Mouse (Mus musculus) G1E-ER4 (cell line): ENCODE data around the gene Coq10a. TPM values are rescaled to one million over a fixed set of nuclear protein-coding genes. Genes with fewer than 3 reads are reported as not detected.

Source experiments
- GATA1 ChIP-seq: IDR thresholded peaks from one replicate; pipeline ENCODE4 v1.8.0; 2012; ENCODE audit warnings: low read length, inconsistent platforms
- polyA plus RNA-seq: library from polyadenylated mRNA; stranded (reverse); fragments of >175 nt; gene quantifications from 2 replicates; pipeline ENCODE4 v1.2.3, GENCODE M21; 2012

The Coq10a gene
- polyA plus RNA-seq, 1 experiment: 15.8 TPM

GRCm38 (mm10) chr10:128337306-128338181, 31.3 kb downstream of the Coq10a start, which contains the start of gene Cs:
TSS of gene Cs (plus strand) at chr10:128337734.
- no peak for TF ChIP-seq GATA1

- TF ChIP-seq GATA1: peak; percentile 89
These were observed 32.2 kb downstream of the Coq10a start for GRCm38 (mm10) chr10:128336597-128336996.

- TF ChIP-seq GATA1: no peak
These were observed 32.6 kb downstream of the Coq10a start for GRCm38 (mm10) chr10:128336195-128336594.

GRCm38 (mm10) chr10:128335582-128335981, 33.2 kb downstream of the Coq10a start:
- TF ChIP-seq GATA1: no peak

- TF ChIP-seq GATA1: no peak
These were observed 41.2 kb downstream of the Coq10a start for GRCm38 (mm10) chr10:128327610-128328009.

GRCm38 (mm10) chr10:128326825-128327224, 42.0 kb downstream of the Coq10a start:
- no peak for TF ChIP-seq GATA1

- no peak for TF ChIP-seq GATA1
These were observed 45.3 kb downstream of the Coq10a start for GRCm38 (mm10) chr10:128323516-128323915.

GRCm38 (mm10) chr10:128322141-128323108, 46.4 kb downstream of the Coq10a start, which contains the start of gene Cnpy2:
TSS of gene Cnpy2 (plus strand) at chr10:128322459.
- no peak for TF ChIP-seq GATA1

GRCm38 (mm10) chr10:128321641-128322040, 47.2 kb downstream of the Coq10a start:
- TF ChIP-seq GATA1: no peak

GRCm38 (mm10) chr10:128315578-128315977, 53.2 kb downstream of the Coq10a start:
- no peak for TF ChIP-seq GATA1

Other genes with a start within 250 kb of the Coq10a start
- 8.8 and 10.8 TPM in 2 replicates for gene Rbms2, start 188.7 kb downstream of the Coq10a start, polyA plus RNA-seq
- 15.4 and 19.6 TPM in 2 replicates for gene Gls2, start 174.5 kb downstream of the Coq10a start, polyA plus RNA-seq
- gene Spryd4, start 157.2 kb downstream of the Coq10a start, polyA plus RNA-seq: 3.9 and 5.2 TPM in 2 replicates
- gene Mip, start 143.2 kb downstream of the Coq10a start, polyA plus RNA-seq: not detected in 2 replicates
- 38.9 and 45.1 TPM in 2 replicates for gene Timeless, start 136.9 kb downstream of the Coq10a start, polyA plus RNA-seq
- 0.04 TPM in 1 of 2 replicates, not detected in the other for gene Apon, start 114.9 kb downstream of the Coq10a start, polyA plus RNA-seq
- not detected in 2 replicates for gene Apof, start 100.3 kb downstream of the Coq10a start, polyA plus RNA-seq
- gene Stat2, start 98.4 kb downstream of the Coq10a start, polyA plus RNA-seq: 9.1 TPM in 2 replicates
- gene Il23a, start 70.2 kb downstream of the Coq10a start, polyA plus RNA-seq: 0.05 and 0.08 TPM in 2 replicates
- gene Pan2, start 65.7 kb downstream of the Coq10a start, polyA plus RNA-seq: 2.7 and 3.1 TPM in 2 replicates
- 83.4 and 115 TPM in 2 replicates for gene Cnpy2, start 46.5 kb downstream of the Coq10a start, polyA plus RNA-seq
- gene Cs, start 31.3 kb downstream of the Coq10a start, polyA plus RNA-seq: 16.3 and 53.3 TPM in 2 replicates
- 79.7 and 85.8 TPM in 2 replicates for gene Ankrd52, start 8.1 kb upstream of the Coq10a start, polyA plus RNA-seq
- gene Slc39a5, start 32.2 kb upstream of the Coq10a start, polyA plus RNA-seq: not detected in 2 replicates
- gene Nabp2, start 42.5 kb upstream of the Coq10a start, polyA plus RNA-seq: 226 and 249 TPM in 2 replicates
- gene Rnf41, start 42.7 kb upstream of the Coq10a start, polyA plus RNA-seq: 11.6 and 14.5 TPM in 2 replicates
- gene Smarcc2, start 90.3 kb upstream of the Coq10a start, polyA plus RNA-seq: 158 and 204 TPM in 2 replicates
- 221 and 292 TPM in 2 replicates for gene Myl6, start 125.1 kb upstream of the Coq10a start, polyA plus RNA-seq
- 18.5 and 18.8 TPM in 2 replicates for gene Myl6b, start 129.7 kb upstream of the Coq10a start, polyA plus RNA-seq
- 77.9 and 92.1 TPM in 2 replicates for gene Esyt1, start 156.9 kb upstream of the Coq10a start, polyA plus RNA-seq
- 18.8 and 21.2 TPM in 2 replicates for gene Zc3h10, start 178.8 kb upstream of the Coq10a start, polyA plus RNA-seq
- gene Rpl41, start 180.3 kb upstream of the Coq10a start, polyA plus RNA-seq: 8,707 and 11,892 TPM in 2 replicates
- 631 and 749 TPM in 2 replicates for gene Pa2g4, start 197.0 kb upstream of the Coq10a start, polyA plus RNA-seq
- gene Erbb3, start 220.7 kb upstream of the Coq10a start, polyA plus RNA-seq: 0.39 TPM in 2 replicates